Mouse (Mus musculus) neural tube, embryonic 14.5 days (tissue): Measurements from ENCODE around the gene Kcmf1. TPM values are rescaled to one million over a fixed set of nuclear protein-coding genes. Genes with fewer than 3 reads are reported as not detected.

Experiments
- ATAC-seq: fragments of 200-750 bp; cut with Nextera tagmentation; 2 replicates; pipeline ENCODE4 v1.8.0; 2017; ENCODE audit warnings: low read depth, mild to moderate bottlenecking, moderate TSS enrichment, moderate library complexity
- H3K27ac ChIP-seq: fragments of 300-500 bp; sonication (generic); 2 replicates; pipeline ENCODE4 v1.5.1; 2014; ENCODE audit warnings: low read depth, mild to moderate bottlenecking, control low read depth, low read length, moderate library complexity, mixed read lengths
- H3K27me3 ChIP-seq: fragments of 300-500 bp; sonication (generic); 2 replicates; pipeline ENCODE4 v1.6.1; 2014; ENCODE audit warnings: low read length; ENCODE audit not compliant: control insufficient read depth, insufficient read depth
- H3K36me3 ChIP-seq: fragments of 300-500 bp; sonication (generic); 2 replicates; pipeline ENCODE4 v1.6.1; 2014; ENCODE audit warnings: low read length, mixed read lengths; ENCODE audit not compliant: control insufficient read depth, insufficient read depth
- H3K4me1 ChIP-seq: fragments of 300-500 bp; sonication (generic); 2 replicates; pipeline ENCODE4 v1.6.1; 2014; ENCODE audit warnings: low read length; ENCODE audit not compliant: control insufficient read depth, insufficient read depth
- H3K4me2 ChIP-seq: fragments of 300-500 bp; sonication (generic); 2 replicates; pipeline ENCODE4 v1.6.1; 2014; ENCODE audit warnings: mild to moderate bottlenecking, low read depth, low read length, control low read depth
- H3K4me3 ChIP-seq: fragments of 300-500 bp; sonication (generic); 2 replicates; pipeline ENCODE4 v1.5.1; 2014; ENCODE audit warnings: low read depth, low read length, control low read depth, mixed read lengths
- H3K9ac ChIP-seq: fragments of 300-500 bp; sonication (generic); replicated peaks from 2 replicates; pipeline ENCODE4 v1.6.1; 2014; ENCODE audit warnings: low read depth, mild to moderate bottlenecking, control low read depth, low read length, mixed read lengths
- H3K9me3 ChIP-seq: fragments of 300-500 bp; sonication (generic); 2 replicates; pipeline ENCODE4 v1.6.1; 2016; ENCODE audit warnings: low read length; ENCODE audit not compliant: control insufficient read depth
- WGBS: fragments of 180-500 bp; shearing (Covaris S2); extraction: QIAGEN DNeasy Blood & Tissue Kit; methylation state at CpG from one replicate; pipeline ENCODE4 v1.1.7; 2014; 5-methylcytosine and 5-hydroxymethylcytosine counted together
- polyA plus RNA-seq: library from polyadenylated mRNA; unstranded; fragments of >200 nt; fragmentation: Nextera tagmentation; extraction: Ambion mirVana; gene quantifications from 2 replicates; pipeline ENCODE4 v1.2.1, GENCODE M21; 2014

The Kcmf1 gene
- polyA plus RNA-seq, 1 experiment from 2014 or later: 37.1 TPM

GRCm38 (mm10) chr6:72929795-72930398 is 30.1 kb upstream of the Kcmf1 start:
- Histone ChIP-seq H3K4me3 (no peak overlapping the region), H3K27ac (no peak overlapping the region), H3K4me1 (no peaks in the 10 kb centered on the region), H3K27me3 (no peaks in the 10 kb centered on the region), H3K36me3 (no peaks in the 10 kb centered on the region), H3K4me2 (no peak overlapping the region), H3K9ac (no peak overlapping the region), H3K9me3 (no peaks in the 10 kb centered on the region)
- 89% methylated on average over 4 of the region's 4 CpGs for WGBS
- ATAC-seq: no peak

DNA sequence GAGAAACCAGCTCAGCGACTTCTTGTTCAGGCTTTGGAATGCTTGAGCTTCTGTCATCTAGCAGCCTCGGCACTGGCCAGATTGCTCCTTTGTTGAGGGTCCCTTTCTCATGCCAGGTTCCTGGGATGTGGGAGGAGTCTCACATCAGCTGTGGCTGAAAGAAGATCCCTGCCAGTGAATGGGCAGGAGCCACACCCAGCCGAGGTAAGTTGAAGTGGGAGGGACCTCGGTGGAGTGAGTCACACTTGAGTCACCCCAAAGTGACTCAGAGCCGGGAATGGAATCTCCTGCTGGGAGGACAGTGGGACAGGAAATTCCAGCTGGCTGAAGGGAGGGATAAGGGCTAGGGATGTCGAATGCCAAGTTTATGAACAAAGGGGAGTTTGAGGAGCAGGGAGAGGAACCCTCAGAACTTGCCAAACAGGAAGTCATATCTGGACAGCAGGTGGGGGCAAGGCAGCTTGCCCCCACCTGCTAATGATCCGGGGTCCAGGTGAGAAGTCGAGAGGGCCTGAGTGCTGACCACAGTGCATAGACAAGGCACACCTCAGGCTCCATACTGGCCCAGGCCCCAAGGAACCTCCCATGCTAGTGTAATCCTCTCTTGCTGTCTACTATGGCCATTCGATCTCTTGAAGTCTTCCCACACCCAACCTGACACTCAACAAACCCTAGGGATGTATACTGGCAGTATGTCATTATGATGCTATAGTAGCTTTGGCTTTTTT is 27.1 kb upstream of the Kcmf1 start:
- ATAC-seq: no peak
- Histone ChIP-seq H3K36me3 (no peaks in the 10 kb centered on the region), H3K27me3 (no peaks in the 10 kb centered on the region), H3K9me3 (no peaks in the 10 kb centered on the region), H3K4me2 (no peak overlapping the region), H3K27ac (no peak overlapping the region), H3K4me1 (no peaks in the 10 kb centered on the region), H3K9ac (no peak overlapping the region), H3K4me3 (no peak overlapping the region)
- 18% methylated on average over 9 of the region's 9 CpGs for WGBS

DNA sequence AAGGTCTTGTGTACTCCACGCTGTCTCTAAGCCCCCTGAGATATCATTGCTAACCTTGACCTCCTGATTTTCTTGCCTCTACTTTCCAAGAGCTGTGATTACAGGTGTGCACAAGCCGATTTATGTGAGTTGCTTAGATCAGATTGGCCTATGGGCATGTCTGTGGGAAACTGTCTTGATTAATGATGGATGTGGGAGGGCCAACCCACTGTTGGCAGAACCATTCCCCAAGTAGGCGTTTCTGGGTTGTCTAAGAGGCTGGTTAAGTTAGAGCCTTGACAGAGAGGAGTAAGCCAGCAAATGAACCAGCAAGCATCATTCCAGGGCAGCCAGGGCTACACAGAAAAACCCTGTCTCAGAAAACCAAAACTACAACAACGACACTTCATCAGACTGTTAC is 26.3 kb upstream of the Kcmf1 start:
- no peaks in the 10 kb centered on the region for H3K36me3 ChIP-seq
- ATAC-seq: no peak
- H3K27me3 ChIP-seq: no peaks in the 10 kb centered on the region
- H3K9ac ChIP-seq: no peak overlapping the region
- 88% methylated on average over 4 of the region's 4 CpGs for WGBS
- no peaks in the 10 kb centered on the region for H3K9me3 ChIP-seq
- no peak overlapping the region for H3K27ac ChIP-seq
- H3K4me3 ChIP-seq: no peak overlapping the region
- H3K4me2 ChIP-seq: no peak overlapping the region
- no peaks in the 10 kb centered on the region for H3K4me1 ChIP-seq

DNA sequence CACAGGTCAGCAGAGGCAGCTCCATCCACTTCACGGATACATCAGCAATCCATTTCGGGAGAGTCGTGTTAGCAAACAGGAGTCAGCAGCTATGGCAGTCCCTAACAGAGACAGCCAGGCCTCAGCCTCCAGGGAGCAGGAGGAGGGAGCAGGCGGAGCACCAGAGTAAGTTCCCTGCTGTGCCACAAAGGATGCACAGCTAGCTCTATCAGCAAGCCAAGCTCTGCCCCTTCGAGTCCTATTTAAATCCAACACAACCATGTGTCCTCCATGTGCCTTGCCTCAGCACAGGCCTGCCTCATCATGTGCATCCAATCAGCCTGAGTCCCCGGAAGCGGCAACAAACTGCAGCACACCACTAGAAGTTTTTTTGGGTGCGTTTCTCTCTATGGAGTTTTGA is 23.6 kb upstream of the Kcmf1 start:
- H3K9me3 ChIP-seq: no peaks in the 10 kb centered on the region
- ATAC-seq: no peak
- H3K9ac ChIP-seq: no peak overlapping the region
- no peak overlapping the region for H3K4me3 ChIP-seq
- H3K4me2 ChIP-seq: no peak overlapping the region
- no peaks in the 10 kb centered on the region for H3K27me3 ChIP-seq
- no peaks in the 10 kb centered on the region for H3K36me3 ChIP-seq
- H3K4me1 ChIP-seq: no peaks in the 10 kb centered on the region
- no peak overlapping the region for H3K27ac ChIP-seq
- WGBS: 86% methylated on average over 8 of the region's 8 CpGs

DNA sequence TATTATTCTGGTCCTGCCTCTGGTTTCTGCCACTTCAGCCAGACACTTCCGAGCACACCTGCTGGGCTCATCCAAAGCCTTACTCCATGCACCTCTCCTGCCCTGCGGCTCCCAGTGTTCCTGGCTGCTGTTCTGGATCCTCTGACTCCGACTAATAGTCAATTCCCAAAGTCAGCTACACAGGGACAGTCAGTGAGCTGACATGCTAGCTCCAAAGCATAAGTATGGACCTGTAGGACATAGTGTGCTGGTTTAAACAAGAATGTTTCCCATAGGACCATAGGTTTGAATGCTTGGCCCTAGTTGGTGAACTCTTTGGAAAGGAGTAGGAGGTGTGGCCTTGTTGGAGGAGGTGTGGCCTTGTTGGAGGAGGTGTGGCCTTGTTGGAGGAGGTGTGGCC is 21.3 kb upstream of the Kcmf1 start:
- Histone ChIP-seq H3K4me3 (no peak overlapping the region), H3K36me3 (no peaks in the 10 kb centered on the region), H3K4me1 (no peaks in the 10 kb centered on the region), H3K4me2 (no peak overlapping the region), H3K27ac (no peak overlapping the region), H3K27me3 (no peaks in the 10 kb centered on the region), H3K9me3 (no peaks in the 10 kb centered on the region), H3K9ac (no peak overlapping the region)
- no peak for ATAC-seq
- 86% methylated on average over 3 of the region's 3 CpGs for WGBS

GRCm38 (mm10) chr6:72918510-72919033 is 18.8 kb upstream of the Kcmf1 start:
- no peaks in the 10 kb centered on the region for H3K27me3 ChIP-seq
- H3K9me3 ChIP-seq: no peaks in the 10 kb centered on the region
- H3K4me1 ChIP-seq: no peaks in the 10 kb centered on the region
- no peak for ATAC-seq
- H3K4me2 ChIP-seq: no peak overlapping the region
- no peaks in the 10 kb centered on the region for H3K36me3 ChIP-seq
- H3K9ac ChIP-seq: no peak overlapping the region
- H3K4me3 ChIP-seq: no peak overlapping the region
- H3K27ac ChIP-seq: no peak overlapping the region
- 75% methylated on average over 9 of the region's 9 CpGs for WGBS

- Histone ChIP-seq H3K9me3 (no peaks in the 10 kb centered on the region), H3K4me1 (no peaks in the 10 kb centered on the region), H3K36me3 (no peaks in the 10 kb centered on the region), H3K4me3 (no peak overlapping the region), H3K27me3 (no peaks in the 10 kb centered on the region), H3K4me2 (no peak overlapping the region), H3K27ac (no peak overlapping the region), H3K9ac (no peak overlapping the region)
- ATAC-seq: no peak
- WGBS: 82% methylated on average over 7 of the region's 7 CpGs
These were observed 16.6 kb upstream of the Kcmf1 start for GRCm38 (mm10) chr6:72916330-72916729.

GRCm38 (mm10) chr6:72914087-72914749 is 14.4 kb upstream of the Kcmf1 start:
- no peaks in the 10 kb centered on the region for H3K9me3 ChIP-seq
- no peak for ATAC-seq

GRCm38 (mm10) chr6:72911261-72911660 is 11.5 kb upstream of the Kcmf1 start:
- no peak overlapping the region for H3K27ac ChIP-seq
- H3K36me3 ChIP-seq: no peaks in the 10 kb centered on the region
- 61% methylated on average over 4 of the region's 4 CpGs for WGBS
- no peaks in the 10 kb centered on the region for H3K4me1 ChIP-seq
- H3K4me2 ChIP-seq: no peak overlapping the region
- H3K9ac ChIP-seq: no peak overlapping the region
- ATAC-seq: no peak
- H3K4me3 ChIP-seq: no peak overlapping the region
- no peaks in the 10 kb centered on the region for H3K9me3 ChIP-seq
- no peaks in the 10 kb centered on the region for H3K27me3 ChIP-seq

More at GRCm38 (mm10) chr6:72914087-72914749, 14.4 kb upstream of the Kcmf1 start:
- WGBS: 87% methylated on average over 6 of the region's 6 CpGs
- H3K4me3 ChIP-seq: no peak overlapping the region
- H3K4me1 ChIP-seq: no peaks in the 10 kb centered on the region
- H3K36me3 ChIP-seq: no peaks in the 10 kb centered on the region
- no peak overlapping the region for H3K9ac ChIP-seq
- no peak overlapping the region for H3K4me2 ChIP-seq
- no peak overlapping the region for H3K27ac ChIP-seq
- no peaks in the 10 kb centered on the region for H3K27me3 ChIP-seq
